Mouse (Mus musculus) urinary bladder, postnatal 25 days (tissue): Measurements from ENCODE around the gene Gja8.

Source experiments
- DNase-seq: peaks from one replicate; pipeline ENCODE4 v3.0.0; 2022; ENCODE audit warnings: low spot score

Gja8 gene

DNA sequence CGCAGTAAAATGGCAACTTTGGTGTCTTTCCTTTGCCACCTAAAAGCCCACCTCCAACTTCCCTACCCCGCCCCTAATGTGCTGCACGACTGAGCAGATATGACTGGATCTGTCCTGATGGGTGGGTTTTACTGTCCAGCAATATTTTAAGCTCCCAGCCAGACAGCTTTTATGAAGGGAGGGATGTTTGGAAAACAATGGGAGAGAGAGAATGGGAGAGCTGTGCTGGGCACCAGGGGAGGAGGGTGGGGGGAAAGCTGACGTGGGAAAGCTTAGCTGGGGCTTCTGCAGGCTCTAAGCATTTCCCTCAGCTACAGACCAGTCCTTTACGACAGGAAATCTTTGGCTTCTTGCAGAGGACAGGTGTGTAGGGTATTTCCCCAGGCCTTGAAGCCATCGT, at the start of gene Gja8:
Gene Gja8, minus strand, starts transcription at position 101 of the 400 bp plus-strand sequence.
- no peak for DNase-seq

DNA sequence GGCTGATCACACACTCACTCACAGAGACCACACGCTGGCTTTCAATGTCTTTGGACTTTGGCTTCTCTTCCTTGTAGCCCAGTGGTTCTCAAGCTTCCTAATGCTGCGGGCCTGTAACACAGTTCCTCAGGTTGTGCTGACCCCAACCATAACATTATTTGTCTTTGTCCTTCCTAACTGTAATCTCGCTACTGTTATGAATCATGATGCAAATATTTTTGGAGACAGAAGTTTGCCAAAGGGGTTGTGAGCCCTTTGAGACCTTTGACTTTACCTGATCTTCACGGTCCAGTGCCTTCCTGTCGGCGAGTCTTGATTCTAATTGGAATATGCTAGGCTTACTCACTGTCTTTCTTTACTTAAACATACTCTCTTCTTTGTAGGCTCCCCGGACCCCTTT, 48.6 kb upstream of the Gja8 start:
- DNase-seq = no peak

DNA sequence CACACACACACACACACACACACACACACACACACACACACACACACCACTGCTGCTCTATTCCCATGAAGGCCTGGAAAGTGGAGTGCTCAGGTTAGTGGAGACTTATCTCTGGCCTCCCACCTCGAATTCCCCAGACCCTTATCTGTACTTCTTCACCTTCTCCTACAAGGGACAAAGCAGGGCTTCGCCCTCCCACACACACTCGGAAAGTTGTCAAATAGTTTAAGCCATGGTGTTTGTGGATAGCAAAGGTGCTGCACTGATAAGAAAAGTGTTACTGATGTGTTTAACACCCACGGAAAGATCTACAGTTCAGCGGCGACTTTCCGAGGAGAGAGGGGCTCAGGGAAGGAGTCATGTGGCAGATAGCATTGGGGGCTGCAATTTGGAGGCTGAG, 45.2 kb upstream of the Gja8 start:
- no peak for DNase-seq

DNA sequence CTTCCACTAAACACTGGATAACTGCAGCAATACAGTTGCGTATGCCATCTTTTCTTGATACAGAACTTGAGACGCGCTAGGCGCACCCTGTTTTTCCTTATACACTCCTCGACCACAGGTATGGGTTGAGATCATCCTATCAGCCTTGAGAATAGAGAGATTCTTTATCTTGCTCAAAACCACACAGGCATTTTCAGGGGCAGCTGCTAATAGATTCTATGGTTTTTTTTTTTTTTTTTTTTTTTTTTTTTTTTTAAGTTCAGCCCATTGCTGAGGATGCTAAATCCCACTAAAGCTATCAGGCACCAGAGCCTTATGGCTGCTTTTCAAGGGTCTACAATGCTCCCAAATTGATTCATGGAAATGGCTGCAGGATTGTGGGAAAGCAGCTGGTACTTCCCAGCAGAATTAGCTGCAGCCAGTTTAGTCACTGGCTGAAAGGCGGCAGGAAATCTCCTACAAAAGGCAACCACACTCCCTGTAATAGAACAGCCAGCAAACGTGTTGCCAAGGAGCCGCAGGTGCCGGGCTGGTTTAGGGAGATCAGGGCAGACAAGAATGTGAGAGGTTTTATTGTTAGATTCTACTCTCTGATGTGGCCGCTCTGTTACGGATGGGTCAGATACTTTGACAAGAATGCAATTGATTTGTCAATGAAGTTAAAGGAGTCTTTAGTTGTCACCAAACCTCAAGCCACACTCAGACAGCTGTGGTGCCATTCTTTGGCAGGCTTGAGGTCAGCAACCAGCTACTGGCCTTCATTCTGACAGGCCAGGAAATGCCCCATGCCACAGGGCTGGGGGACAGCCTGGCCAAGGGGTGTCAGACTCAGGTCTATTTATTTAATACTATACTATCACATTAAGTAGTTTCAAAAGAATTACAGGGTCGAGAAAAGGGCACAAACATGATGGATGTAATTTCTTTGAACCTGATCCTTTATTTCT, 37.5 kb upstream of the Gja8 start:
- DNase-seq = no peak

DNA sequence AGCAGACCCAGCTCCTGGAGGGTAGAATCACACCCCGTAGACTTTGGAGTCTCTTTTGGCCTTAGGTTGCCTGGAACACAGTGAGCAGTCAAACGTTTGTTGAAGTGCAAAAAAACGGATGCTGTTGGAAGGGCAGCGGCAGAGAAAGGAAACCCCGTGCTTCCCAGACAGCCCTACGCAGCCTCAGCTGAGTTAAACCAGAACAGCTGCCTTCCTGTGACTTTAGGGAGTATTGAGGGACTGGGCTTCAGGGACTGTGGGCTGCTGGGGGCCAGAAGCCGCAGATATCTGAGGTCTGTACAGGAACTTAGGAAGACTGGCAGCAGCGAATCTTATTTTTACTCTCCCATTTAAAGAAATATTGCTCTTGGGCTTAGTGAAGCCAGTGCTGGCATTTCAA, 34.8 kb upstream of the Gja8 start:
- no peak for DNase-seq

DNA sequence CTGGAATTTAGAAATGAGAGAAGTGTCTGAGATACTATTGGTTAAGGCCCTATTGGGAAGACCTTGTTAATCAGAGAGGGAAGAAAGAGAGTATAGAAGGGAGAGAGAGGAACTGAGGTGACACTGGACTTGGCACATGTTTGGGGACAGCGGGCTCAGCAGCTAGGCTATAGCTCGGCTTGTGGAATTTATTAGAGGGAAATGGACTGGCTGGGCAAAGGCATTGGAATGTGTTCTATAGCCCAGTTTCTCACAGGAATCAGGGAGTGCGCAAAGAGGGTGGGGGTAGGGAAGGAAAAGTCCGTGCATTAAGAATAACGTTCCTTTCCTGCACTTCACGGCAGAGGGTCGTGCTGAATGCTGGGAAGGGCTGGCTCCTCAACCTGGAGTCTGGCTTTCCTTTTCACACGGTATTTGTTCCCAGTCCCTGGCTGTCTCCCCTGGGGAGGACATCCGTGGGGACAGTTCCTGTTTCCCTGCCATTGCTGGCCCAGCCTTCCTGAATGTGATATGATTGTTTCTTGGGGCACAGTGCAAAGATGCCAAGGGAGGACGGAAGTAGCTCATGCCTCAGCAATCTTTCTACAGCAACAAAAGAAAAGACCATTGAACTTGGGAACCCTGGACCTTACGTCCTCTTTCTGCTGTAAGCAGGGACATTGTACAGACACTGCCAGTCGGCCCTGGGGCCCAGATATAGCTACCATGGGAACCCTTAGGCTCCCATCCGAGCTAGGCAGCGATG, 27.8 kb upstream of the Gja8 start:
- DNase-seq = no peak

DNA sequence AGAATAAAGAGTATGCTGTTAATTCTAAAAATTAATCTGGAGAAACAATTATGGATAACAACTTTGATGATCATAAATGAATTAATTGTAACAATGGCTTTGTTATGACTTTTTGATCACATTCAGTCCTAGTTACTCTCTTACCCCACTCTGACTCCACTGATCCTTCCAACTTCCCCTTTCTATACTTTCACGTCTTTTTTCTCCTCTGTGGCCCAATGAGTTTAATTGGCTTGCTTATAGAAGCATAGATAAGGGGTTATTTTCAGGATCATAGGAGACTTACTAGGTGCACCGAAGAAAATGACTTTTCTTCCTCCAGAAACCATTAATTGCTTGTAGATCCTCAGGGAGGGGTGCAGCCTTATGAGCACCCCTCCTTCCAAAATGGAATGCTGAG, 16.9 kb upstream of the Gja8 start:
- no peak for DNase-seq

DNA sequence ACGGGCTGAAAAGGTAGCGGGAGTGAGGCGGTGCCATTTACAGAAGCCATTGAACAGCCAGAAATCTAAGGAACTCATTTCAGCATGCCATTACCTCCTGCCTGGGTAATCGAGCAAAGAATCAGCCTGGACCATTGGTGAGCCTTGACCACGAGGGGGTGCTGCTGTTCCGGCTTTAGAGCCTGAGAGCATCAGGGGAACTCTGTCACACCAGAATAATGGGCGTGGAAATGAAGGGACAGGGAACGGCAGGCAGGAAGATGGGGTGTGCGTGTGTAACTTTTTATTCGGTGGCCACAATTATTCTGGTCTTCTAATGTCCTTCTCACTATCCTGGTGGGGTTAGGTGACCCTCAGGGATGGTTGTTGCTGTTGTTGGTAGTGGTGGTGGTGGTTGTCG, 12.9 kb upstream of the Gja8 start:
- DNase-seq = peak; percentile 85

DNA sequence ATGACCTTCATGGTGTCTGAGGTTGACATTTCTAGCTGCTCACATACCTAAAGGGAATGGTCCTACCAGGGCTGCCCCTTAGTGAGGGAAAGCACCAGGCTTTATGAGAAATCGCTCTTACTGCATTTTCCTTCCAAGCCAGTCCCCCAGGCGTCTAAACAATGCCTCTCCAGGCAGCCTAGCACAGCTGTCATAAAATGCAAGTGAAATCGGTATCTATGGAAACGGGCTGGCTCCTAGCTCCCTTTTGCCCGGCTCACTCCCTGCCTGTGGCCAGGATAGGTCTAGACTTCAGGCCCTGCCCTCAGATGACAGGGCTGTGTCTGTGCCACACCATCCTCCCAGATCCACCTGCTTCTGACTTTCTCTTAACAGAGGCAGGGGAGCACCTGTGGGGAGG, 11.8 kb upstream of the Gja8 start:
- no peak for DNase-seq

DNA sequence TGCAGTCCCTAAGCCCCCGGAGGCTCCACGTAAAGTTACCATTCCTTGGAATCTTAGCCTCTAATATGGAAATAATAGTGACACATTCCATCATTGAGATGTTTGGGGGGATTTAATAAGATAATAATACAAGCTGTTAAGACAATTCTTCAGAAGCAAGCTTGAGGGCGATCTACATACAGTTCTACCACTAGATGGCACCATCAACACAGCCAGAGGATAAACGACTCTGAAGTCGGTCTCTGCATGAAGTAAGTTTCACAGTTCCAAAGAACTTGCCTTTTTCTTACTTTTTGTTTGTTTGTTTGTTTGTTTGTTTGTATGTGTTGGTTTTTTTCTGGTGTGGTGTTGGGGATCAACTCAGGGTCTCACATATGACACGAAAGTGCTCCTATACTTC, 10.4 kb upstream of the Gja8 start:
- DNase-seq = no peak

DNA sequence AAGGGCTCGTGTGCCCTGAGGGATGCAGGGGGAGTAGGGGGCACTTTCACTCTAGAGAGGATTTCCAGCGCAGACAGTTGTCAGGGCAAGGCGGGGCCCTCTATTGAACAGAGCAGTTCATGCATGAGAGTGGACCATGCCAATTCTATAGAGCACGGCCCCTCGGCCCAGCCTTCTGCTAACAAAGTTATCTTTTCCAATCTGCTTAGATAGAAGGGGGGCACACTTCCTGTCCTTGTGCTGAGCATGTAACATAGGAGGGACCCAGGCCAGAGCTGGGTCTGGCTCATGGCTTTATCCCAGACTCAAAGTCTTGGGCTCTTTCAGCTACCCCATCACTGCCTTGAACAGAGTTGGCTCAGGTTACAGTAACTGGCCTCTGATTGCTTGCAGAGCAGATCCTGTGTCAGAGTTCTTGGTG, 5.5 kb upstream of the Gja8 start:
- no peak for DNase-seq

DNA sequence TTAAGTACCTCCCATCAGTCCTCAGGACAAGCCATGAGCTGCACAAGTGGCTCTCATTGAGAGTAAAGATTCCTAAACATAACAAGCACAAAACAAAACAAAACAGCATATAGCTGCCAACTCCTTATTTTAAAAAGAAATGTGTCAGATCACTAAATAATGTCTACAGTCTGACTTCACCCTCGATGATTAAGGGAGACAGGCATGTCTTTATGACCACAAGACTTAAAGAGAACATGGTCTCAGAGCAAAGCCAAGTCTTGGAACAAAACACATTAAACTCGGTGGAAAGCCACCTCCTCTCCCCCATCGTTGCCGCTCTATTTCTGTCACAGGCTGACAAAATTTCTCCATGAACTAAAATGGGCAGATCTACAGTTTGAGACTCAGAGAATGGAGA, 1.2 kb downstream of the Gja8 start:
- no peak for DNase-seq

DNA sequence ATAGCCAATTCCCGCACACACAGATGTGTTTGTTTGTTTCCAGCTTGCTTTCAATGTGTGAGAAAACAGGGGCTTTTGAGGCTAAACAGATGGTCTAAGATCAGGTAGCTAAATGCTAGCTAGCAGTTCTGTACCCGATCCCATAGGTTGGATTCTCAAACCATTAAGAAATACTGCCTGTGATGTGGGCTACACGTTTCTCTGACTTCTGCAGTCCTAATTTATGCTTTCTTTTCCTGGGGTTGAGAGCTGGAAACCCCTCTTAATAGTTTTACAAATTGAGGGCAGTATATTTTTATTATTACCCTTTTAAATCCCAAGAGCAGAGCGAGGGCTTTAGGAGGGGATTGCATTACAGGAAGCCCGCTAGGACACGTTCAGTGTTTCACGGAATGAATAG, 4.8 kb downstream of the Gja8 start:
- DNase-seq = no peak

DNA sequence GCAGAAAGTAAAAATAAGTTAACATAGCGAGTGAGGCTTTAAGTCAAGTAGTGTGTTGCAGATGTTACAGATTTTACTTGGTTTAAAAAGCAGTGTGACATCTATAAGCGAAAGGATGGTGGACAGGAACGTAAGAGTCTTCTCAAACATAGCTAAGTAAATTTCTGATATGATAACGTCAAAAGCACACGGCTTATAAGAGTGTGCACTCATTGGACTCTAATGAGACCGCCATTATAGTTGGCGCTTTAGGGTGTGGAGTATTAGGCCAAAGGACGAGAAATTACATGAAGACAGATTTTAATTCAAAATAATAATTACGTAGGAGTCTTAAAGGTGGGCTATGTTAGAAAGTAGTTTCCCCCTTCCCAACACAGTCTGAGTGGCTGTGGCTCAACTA, 20.2 kb downstream of the Gja8 start:
- no peak for DNase-seq

DNA sequence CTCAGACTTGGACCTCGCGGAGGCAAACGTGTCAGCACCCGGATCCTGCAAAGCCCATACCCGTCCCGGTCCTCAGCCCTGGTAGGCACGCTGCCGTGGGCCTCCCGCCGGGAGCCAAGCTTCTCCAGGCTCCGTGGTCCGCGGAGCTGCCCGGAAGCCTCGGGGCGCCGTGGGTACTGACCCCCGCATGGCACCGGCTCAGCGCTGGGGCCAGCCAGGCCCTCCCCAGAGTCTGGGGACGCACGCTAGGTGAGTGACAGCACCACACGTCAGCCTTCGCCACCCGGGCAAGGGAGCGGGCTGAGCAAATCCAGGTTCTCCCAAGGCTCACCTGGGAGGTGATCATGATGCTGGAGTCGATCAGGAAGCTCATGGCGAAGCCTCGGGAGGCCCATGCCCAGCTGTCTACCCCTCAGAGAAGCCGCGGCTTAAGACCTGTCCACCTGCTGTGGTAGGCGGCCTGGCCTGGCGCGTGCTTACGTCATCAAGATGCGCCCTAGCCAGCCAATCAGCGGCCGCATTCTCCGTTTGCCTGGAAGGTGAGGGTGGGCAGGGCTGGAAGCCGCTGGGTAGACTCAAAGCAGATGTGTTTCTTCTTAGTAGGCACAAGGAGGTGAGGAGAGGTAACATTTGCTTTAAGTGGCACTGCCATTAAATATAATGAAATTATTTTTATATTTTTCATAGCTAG, 20.8 kb downstream of the Gja8 start, which contains the start of gene Gpr89:
Gene Gpr89, minus strand, starts transcription at position 496 of the 691 bp plus-strand sequence.
- peak; percentile 92 for DNase-seq

DNA sequence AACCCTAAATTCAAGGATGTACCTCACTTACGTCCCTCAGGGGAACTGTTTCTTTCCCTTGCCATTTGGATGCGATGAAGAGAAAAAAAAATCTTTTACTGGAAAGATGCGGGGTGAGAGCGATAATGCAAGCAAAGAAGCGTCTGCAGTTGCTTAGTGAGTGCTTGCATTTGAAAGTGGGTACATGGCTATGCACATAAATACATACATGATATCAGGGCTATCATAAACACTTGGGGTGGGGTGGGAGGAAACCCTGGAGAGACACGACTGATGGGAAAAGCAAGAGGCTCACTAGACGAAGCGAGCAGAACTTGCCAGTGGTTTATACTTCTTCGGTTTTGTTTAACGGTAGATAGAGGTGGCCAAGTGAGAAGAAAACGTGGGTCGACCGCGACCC, 21.4 kb downstream of the Gja8 start, which contains the start of gene Gja5:
Gene Gja5, plus strand, starts transcription at position 301 of the 400 bp plus-strand sequence.
- no peak for DNase-seq

DNA sequence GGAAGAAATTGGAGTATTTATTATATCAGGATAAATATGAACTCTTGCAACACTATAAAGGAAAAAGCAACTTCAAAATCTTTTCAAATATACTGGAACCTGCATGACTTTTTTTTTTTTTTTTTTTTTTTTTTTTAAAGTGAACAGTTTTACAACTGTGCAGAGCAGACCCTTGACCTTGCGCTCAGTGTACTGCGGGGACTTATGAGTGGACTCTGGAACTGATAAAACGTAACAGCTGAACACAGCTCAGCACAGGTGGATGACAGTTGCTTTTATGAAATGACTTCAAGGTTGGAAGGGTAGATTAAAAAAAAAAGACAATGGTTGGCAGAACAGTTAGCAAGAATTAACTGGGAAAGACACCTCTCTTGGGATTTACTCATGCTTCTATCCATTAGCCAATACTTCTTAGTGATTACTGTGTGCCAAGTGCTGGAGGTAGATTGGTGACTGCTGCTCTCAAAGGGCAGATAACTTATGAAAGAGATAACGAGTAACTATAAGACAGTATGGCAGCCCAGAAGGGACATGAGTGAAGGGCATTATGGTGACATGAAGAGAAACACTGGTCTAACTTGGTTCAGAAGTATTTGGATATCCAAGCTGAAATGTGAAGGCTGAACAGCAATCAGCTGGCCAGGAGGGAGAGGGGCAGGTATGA, 23.4 kb downstream of the Gja8 start:
- no peak for DNase-seq

DNA sequence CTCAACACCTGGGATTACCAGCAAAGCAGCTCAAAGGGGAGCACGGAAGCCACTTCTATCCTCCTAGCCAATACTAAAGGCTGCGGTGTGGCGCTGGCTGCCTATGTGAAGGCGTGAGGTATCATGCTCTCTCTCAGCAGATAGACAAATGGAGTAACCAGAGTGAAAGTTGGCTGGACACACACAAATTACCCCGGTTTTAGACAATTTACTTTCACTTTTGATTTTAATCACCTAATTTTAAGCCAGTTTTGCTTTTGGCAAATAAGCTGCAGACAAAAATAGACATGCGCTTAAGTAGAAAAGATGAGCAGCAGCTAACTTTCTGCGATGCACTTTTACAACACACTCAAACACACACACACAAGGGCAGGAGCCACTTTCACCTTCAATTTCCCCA, 42.1 kb downstream of the Gja8 start:
- no peak for DNase-seq

DNA sequence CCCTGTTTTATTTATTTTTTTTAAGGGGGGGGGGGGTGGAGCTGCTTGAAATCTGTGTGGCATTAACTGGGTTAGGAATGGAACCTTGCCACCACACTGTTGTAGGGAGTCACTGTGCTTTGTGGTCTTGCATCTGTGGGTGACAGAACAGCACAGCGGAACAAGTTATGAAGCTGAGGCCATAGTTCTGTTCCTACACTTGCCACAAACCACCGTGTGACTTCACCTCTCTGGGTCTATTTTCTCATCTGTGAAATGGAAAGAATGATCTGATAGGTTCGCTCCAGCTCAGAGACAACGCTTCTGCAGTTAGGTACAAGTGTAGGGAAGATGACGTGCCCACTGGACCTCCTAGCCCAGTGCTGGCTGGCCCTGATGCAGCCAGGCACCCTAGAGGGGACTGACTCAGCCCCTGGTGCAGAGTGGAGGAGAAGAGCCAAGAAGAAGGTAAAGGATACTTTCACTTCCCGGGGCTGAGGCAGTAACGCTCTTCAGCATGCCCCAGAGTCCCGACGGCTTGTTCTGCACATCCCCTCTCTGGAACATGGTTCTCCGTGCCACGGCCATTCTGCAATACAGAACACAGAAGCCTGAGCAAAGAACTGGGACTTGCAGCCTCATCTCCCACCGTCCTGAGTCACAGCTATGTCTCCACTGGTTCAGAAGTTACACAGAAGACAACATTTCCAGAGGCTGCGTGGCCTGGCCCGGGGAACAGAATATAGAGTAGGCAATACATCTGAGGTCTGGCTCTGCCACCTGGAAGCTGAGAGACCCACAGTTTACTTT, 43.6 kb downstream of the Gja8 start:
- no peak for DNase-seq

DNA sequence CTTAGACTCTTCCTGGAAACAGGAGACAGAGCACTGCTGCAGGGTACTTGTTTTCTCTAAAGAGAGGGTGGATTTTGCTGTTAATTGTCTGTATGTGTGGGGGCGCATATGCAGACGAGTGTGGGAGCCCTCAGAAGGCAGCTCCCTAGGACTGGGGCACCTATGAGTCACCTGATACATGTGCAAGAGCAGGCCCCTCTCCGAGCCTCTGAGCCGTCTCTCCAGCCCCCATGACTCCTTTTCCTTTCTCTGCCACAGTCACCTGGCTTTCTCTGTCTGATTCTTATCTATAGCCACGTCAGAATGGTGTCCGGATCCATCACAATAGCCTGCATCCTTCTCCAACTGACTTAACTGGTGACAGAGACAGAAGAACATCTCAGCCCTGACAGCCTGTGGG, 44.3 kb downstream of the Gja8 start:
- no peak for DNase-seq

DNA sequence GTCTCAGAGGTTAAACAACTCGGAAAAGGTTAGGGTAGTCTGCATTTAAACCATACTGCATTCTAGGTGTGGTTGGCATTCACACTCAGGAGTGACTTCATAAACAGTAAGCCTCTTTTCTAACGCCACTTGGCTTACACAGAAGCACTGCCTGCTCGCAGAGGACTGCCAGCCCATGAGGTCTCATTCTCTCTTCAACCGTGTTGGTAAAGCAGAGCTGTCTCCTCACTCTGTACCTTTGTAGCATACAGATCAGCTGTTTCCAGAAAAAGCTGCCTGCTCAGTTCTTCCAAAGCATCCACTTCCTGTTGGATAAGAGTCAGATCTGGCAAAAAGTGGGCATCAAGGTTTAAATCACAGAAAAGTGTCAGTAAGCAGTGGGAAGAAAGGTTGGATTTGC, 45.4 kb downstream of the Gja8 start:
- DNase-seq = no peak
